Mouse (Mus musculus) midbrain, embryonic 15.5 days (tissue): ENCODE results near the gene Tmco3. TPM values are rescaled to one million over a fixed set of nuclear protein-coding genes. Genes with fewer than 3 reads are reported as not detected.
"Not testable (repeated sequence)": the region's sequence is repeated elsewhere in the genome, so short reads cannot be mapped to it uniquely, and the experiment has no call there.

Experiments
- ATAC-seq: fragments of 200-750 bp; cut with Nextera tagmentation; replicated peaks from 2 replicates; pipeline ENCODE4 v1.8.0; 2017; ENCODE audit warnings: moderate TSS enrichment
- H3K27ac ChIP-seq: fragments of 300-500 bp; sonication (generic); 2 replicates; pipeline ENCODE4 v1.5.1; 2015; ENCODE audit warnings: mild to moderate bottlenecking, inconsistent platforms
- H3K27me3 ChIP-seq: fragments of 300-500 bp; sonication (generic); replicated peaks from 2 replicates; pipeline ENCODE4 v1.6.1; 2015; ENCODE audit warnings: inconsistent platforms
- H3K36me3 ChIP-seq: fragments of 300-500 bp; sonication (generic); replicated peaks from 2 replicates; pipeline ENCODE4 v1.6.1; 2015; ENCODE audit warnings: inconsistent platforms
- H3K4me1 ChIP-seq: fragments of 300-500 bp; sonication (generic); 2 replicates; pipeline ENCODE4 v1.6.1; 2015; ENCODE audit warnings: inconsistent platforms
- H3K4me2 ChIP-seq: fragments of 300-500 bp; sonication (generic); 2 replicates; pipeline ENCODE4 v1.6.1; 2015; ENCODE audit warnings: inconsistent platforms, mild to moderate bottlenecking, moderate library complexity
- H3K4me3 ChIP-seq: fragments of 300-500 bp; sonication (generic); 2 replicates; pipeline ENCODE4 v1.5.1; 2015; ENCODE audit warnings: mild to moderate bottlenecking, inconsistent platforms
- H3K9ac ChIP-seq: fragments of 300-500 bp; sonication (generic); 2 replicates; pipeline ENCODE4 v1.6.1; 2015; ENCODE audit warnings: mild to moderate bottlenecking, inconsistent platforms
- H3K9me3 ChIP-seq: fragments of 300-500 bp; sonication (generic); 2 replicates; pipeline ENCODE4 v1.6.1; 2016; ENCODE audit warnings: inconsistent platforms
- WGBS: fragments of 180-500 bp; shearing (Covaris S2); methylation state at CpG from one replicate; pipeline ENCODE4 v1.1.7; 2015; ENCODE audit warnings: mixed read lengths; 5-methylcytosine and 5-hydroxymethylcytosine counted together
- polyA plus RNA-seq: library from polyadenylated mRNA; unstranded; fragments of >200 nt; fragmentation: Nextera tagmentation; extraction: Ambion mirVana; gene quantifications from 2 replicates; pipeline ENCODE4 v1.2.1, GENCODE M21; 2015

Gene Tmco3
- polyA plus RNA-seq, 1 experiment from 2014 or later, result 47.6 TPM

DNA sequence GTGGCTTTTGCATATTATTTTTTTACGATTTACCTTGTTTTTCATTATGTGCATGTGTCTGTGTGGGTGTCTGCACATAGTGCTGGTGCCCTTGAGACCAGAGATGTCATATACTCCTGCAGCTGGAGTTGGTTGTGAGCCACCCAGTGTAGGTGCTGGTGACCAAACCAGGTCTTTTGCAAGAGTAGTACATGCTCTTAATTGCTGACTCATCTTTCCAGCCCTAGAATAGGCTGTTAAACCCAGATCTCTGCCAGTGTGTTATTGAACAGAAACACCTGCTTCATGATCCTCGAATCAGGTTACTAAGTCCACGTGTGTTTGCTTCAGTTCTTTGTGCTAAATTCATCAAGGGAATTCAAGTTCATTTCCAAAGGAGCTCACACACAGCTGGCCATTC is 26.9 kb downstream of the Tmco3 start:
- WGBS, result 92% methylated on average over 3 of the region's 3 CpGs

GRCm38 (mm10) chr8:13316671-13317070 is 28.7 kb downstream of the Tmco3 start:
- no peaks in the 10 kb centered on the region for H3K27me3 ChIP-seq
- H3K9me3 ChIP-seq, result no peaks in the 10 kb centered on the region
- H3K4me3 ChIP-seq, result no peak overlapping the region
- H3K36me3 ChIP-seq, result 0 out of 2 replicates have a peak, but pooled peaks cover 15% of the 10 kb centered on the region
- no peak overlapping the region for H3K27ac ChIP-seq
- WGBS, result 95% methylated on average over 10 of the region's 10 CpGs
- no peak overlapping the region for H3K4me2 ChIP-seq
- H3K9ac ChIP-seq, result no peak overlapping the region
- no peak for ATAC-seq
- no peaks in the 10 kb centered on the region for H3K4me1 ChIP-seq

More for the DNA sequence above, 26.9 kb downstream of the Tmco3 start:
- no peak overlapping the region for H3K4me3 ChIP-seq
- H3K27me3 ChIP-seq, result no peaks in the 10 kb centered on the region
- no peak overlapping the region for H3K9ac ChIP-seq
- H3K4me2 ChIP-seq, result no peak overlapping the region
- ATAC-seq, result no peak
- H3K4me1 ChIP-seq, result no peaks in the 10 kb centered on the region
- H3K9me3 ChIP-seq, result no peaks in the 10 kb centered on the region
- H3K27ac ChIP-seq, result no peak overlapping the region
- H3K36me3 ChIP-seq, result peaks cover 23% of the 10 kb centered on the region; the same call in 1 of the 2 replicates

- WGBS, result 31% methylated on average over 5 of the region's 5 CpGs
- H3K4me2 ChIP-seq, result no peak overlapping the region
- no peak for ATAC-seq
These were observed 38.6 kb downstream of the Tmco3 start for GRCm38 (mm10) chr8:13326598-13326997.

GRCm38 (mm10) chr8:13334671-13335070 is 46.7 kb downstream of the Tmco3 start:
- no peaks in the 10 kb centered on the region for H3K27me3 ChIP-seq
- ATAC-seq, result no peak
- H3K4me1 ChIP-seq, result peaks cover 2% of the 10 kb centered on the region
- H3K36me3 ChIP-seq, result no peaks in the 10 kb centered on the region
- no peak overlapping the region for H3K4me2 ChIP-seq
- H3K9ac ChIP-seq, result no peak overlapping the region
- no peaks in the 10 kb centered on the region for H3K9me3 ChIP-seq
- H3K27ac ChIP-seq, result no peak overlapping the region
- H3K4me3 ChIP-seq, result no peak overlapping the region
- 39% methylated on average over 1 of the region's 1 CpGs for WGBS

More at GRCm38 (mm10) chr8:13326598-13326997, 38.6 kb downstream of the Tmco3 start:
- Histone ChIP-seq H3K4me1 (no peaks in the 10 kb centered on the region), H3K9me3 (no peaks in the 10 kb centered on the region), H3K27ac (no peak overlapping the region), H3K4me3 (no peak overlapping the region), H3K27me3 (no peaks in the 10 kb centered on the region), H3K9ac (no peak overlapping the region), H3K36me3 (0 out of 2 replicates have a peak, but pooled peaks cover 1% of the 10 kb centered on the region)

- peaks cover 14% of the 10 kb centered on the region for H3K4me1 ChIP-seq
- H3K9ac ChIP-seq, ATAC-seq, H3K36me3 ChIP-seq, H3K9me3 ChIP-seq, H3K27ac ChIP-seq, H3K27me3 ChIP-seq, H3K4me2 ChIP-seq, H3K4me3 ChIP-seq: not testable (repeated sequence)
- WGBS, result 91% methylated on average over 6 of the region's 6 CpGs
These were observed 49.3 kb downstream of the Tmco3 start for GRCm38 (mm10) chr8:13337245-13337644.

DNA sequence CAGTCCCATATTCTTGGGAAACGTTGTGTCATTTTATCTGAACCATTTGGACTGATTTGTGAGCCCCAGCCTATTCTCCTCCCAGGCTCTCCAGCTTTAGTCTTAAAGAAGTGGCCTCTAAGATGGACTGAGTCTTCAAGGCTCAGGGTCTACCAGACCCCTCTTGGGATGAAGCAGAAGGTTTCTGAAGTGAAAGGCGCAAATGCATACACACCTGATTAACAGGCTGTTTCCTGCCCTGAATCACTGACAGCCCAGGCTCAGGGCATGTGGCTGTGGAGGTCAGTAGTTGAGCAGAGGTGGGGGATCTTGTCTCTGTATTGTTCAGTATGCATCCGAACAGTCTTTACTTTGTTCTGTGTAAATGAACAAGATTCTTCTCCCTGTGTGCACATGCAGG is 49.7 kb downstream of the Tmco3 start:
- ATAC-seq, result peak; percentile 13; the same call in 1 of the 2 replicates
- no peaks in the 10 kb centered on the region for H3K27me3 ChIP-seq
- peak overlapping the region; percentile 73 for H3K4me3 ChIP-seq
- no peaks in the 10 kb centered on the region for H3K9me3 ChIP-seq
- H3K9ac ChIP-seq, result no peak overlapping the region
- H3K36me3 ChIP-seq, result peaks cover 4% of the 10 kb centered on the region; the same call in 1 of the 2 replicates
- H3K4me2 ChIP-seq, result peak overlapping the region; percentile 90
- peak overlapping the region; percentile 80; the same call in 1 of the 2 replicates for H3K27ac ChIP-seq
- 79% methylated on average over 3 of the region's 3 CpGs for WGBS
- H3K4me1 ChIP-seq, result peaks cover 14% of the 10 kb centered on the region

GRCm38 (mm10) chr8:13338255-13338860 is 50.4 kb downstream of the Tmco3 start, which contains the start of gene Tfdp1:
Tfdp1 (plus strand) TSS chr8:13338751.
- 1% methylated on average over 51 of the region's 72 CpGs for WGBS
- Histone ChIP-seq H3K9ac (peak within 1 kb of the TSS; percentile 77), H3K27me3 (no peaks in the 10 kb centered on the region), H3K4me2 (peak within 1 kb of the TSS; percentile 90), H3K4me1 (peaks cover 14% of the 10 kb centered on the region), H3K9me3 (no peaks in the 10 kb centered on the region), H3K4me3 (peak within 1 kb of the TSS; percentile 73), H3K36me3 (peaks cover 8% of the 10 kb centered on the region; the same call in 1 of the 2 replicates), H3K27ac (peak within 1 kb of the TSS; percentile 80)
- peak; percentile 95 for ATAC-seq

DNA sequence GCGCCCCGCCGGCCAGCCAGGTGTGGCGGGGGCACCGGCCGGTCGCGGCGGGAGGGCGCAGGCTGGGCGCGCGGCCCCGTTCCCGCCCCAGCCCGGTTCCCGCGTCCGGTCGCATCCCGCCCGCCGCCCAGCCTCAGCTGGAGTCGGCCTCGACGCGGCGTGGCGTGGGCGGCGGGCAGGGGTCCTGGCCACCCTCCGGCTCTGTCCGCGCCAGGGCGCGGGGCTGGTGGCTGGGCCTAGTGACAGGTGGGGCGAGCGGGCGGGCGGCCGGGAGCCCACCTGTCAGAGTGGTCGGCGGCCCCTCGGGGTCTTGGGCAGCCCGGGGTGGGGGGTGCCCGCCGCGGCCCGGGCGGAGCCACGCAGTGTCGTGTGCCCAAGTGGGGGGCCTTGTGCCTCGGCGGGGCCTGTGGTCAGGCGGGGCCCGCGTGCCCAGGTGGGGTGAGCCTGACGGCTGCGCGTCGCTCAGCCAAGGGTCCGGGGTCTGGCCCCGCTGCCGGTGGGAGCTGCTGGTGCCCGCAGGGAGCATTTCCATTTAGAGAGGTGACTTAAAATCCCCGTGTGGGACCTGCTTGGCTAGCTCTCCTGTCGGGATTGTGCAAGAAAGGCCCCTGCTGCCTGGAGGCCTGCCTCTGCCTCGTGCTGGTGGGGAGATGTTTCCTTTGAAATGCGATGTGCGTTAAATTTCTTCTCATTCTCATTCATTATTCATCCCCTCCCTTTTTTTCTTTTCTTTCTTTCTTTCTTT is 51.1 kb downstream of the Tmco3 start:
- peak; percentile 74 for ATAC-seq
- Histone ChIP-seq H3K4me3 (peak overlapping the region; percentile 73), H3K9ac (peak overlapping the region; percentile 77), H3K27me3 (no peaks in the 10 kb centered on the region), H3K4me1 (peaks cover 14% of the 10 kb centered on the region), H3K27ac (peak overlapping the region; percentile 80), H3K36me3 (peaks cover 14% of the 10 kb centered on the region; the same call in 1 of the 2 replicates), H3K4me2 (peak overlapping the region; percentile 90), H3K9me3 (no peaks in the 10 kb centered on the region)
- WGBS, result under 1% methylated on average over 70 of the region's 70 CpGs

DNA sequence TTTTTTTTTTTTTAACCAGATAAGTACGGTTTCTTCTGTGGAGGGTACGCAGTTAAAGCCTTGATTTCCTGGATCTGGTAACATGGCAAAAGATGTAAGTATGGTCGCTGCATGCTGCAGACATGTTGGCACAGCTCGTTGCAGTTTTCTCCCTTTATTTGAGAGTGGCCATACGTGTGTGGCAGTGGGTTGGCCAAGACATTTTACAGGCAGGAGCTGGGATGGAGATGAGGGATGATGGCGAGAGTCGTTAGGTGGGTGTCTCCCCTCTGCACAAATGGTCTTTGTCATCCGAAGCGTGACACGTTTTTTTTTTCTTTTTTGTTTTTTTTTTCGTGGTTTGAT is 51.6 kb downstream of the Tmco3 start:
- H3K27ac ChIP-seq, result no peak overlapping the region
- WGBS, result 5% methylated on average over 11 of the region's 11 CpGs

DNA sequence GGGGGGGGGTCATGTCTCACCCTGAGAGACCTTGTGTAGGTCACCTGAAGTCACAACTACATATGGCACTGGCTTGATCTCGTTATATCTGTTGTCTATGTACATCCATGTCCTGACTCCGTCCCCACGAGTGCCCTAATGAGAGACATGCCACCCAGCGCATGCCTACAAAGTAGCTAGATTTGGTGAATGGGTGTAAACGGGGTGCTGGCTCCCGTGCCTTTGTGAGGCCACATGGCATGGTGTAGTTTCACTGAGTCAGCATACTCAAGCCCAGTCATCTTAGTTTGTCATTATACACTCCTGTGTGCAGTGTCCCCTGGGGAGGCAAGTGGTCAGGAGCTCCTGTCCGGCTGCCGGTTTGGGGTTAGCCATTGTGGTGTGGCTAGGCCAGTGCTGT is 52.7 kb downstream of the Tmco3 start:
- no peak overlapping the region for H3K27ac ChIP-seq
- peaks cover 29% of the 10 kb centered on the region; the same call in 1 of the 2 replicates for H3K36me3 ChIP-seq
- no peak overlapping the region for H3K4me3 ChIP-seq
- H3K27me3 ChIP-seq, result no peaks in the 10 kb centered on the region
- ATAC-seq, result no peak
- H3K4me1 ChIP-seq, result peaks cover 14% of the 10 kb centered on the region
- WGBS, result 84% methylated on average over 8 of the region's 8 CpGs
- H3K9me3 ChIP-seq, result no peaks in the 10 kb centered on the region
- H3K9ac ChIP-seq, result no peak overlapping the region
- H3K4me2 ChIP-seq, result no peak overlapping the region

More for the DNA sequence above, 51.6 kb downstream of the Tmco3 start:
- H3K9ac ChIP-seq, result peak overlapping the region; percentile 77
- H3K9me3 ChIP-seq, result no peaks in the 10 kb centered on the region
- peaks cover 14% of the 10 kb centered on the region for H3K4me1 ChIP-seq
- peak overlapping the region; percentile 73 for H3K4me3 ChIP-seq
- peak overlapping the region; percentile 90 for H3K4me2 ChIP-seq
- H3K27me3 ChIP-seq, result no peaks in the 10 kb centered on the region
- H3K36me3 ChIP-seq, result peaks cover 19% of the 10 kb centered on the region; the same call in 1 of the 2 replicates
- no peak for ATAC-seq

GRCm38 (mm10) chr8:13342340-13342739 is 54.4 kb downstream of the Tmco3 start:
- H3K9ac ChIP-seq, result no peak overlapping the region
- WGBS, result 86% methylated on average over 2 of the region's 2 CpGs
- H3K4me1 ChIP-seq, result peaks cover 14% of the 10 kb centered on the region
- ATAC-seq, result no peak
- no peak overlapping the region for H3K4me2 ChIP-seq
- H3K4me3 ChIP-seq, result no peak overlapping the region
- H3K27ac ChIP-seq, result no peak overlapping the region
- H3K9me3 ChIP-seq, result no peaks in the 10 kb centered on the region
- no peaks in the 10 kb centered on the region for H3K27me3 ChIP-seq
- peaks cover 39% of the 10 kb centered on the region for H3K36me3 ChIP-seq

- ATAC-seq, result no peak
- Histone ChIP-seq H3K27me3 (no peaks in the 10 kb centered on the region), H3K9ac (no peak overlapping the region), H3K4me2 (no peak overlapping the region), H3K4me1 (peaks cover 14% of the 10 kb centered on the region), H3K9me3 (no peaks in the 10 kb centered on the region), H3K36me3 (peaks cover 42% of the 10 kb centered on the region), H3K27ac (no peak overlapping the region), H3K4me3 (no peak overlapping the region)
- 95% methylated on average over 4 of the region's 4 CpGs for WGBS
These were observed 55.1 kb downstream of the Tmco3 start for GRCm38 (mm10) chr8:13343134-13343533.
